Mouse (Mus musculus): ENCODE data around the gene Trim66. TPM values are rescaled to one million over a fixed set of nuclear protein-coding genes. Genes with fewer than 3 reads are reported as not detected.

Trim66 gene
- 1 to 10 TPM; 4.5 to 5.0 TPM for total RNA-seq (2021)

DNA sequence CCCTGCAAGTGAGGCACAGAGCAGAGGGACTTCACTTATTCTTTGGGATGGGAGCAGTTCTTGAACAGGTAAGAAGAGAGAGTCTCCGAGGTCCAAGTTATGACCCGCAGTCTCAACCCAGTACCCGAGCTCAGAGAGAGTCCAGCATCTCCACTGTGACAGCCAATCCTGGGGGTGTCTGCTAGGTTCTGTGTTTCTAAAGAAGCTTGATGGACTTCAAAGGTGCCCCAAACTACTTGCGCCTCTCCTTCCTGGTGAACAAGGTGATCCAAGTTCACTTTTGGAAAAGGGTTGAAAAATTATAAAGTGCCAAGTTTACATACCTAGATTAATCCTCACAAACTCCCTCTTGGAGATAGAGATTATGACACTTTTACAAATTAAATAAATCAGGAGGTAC, at the start of gene Trim66:
Gene Trim66, minus strand, starts transcription at position 101 of the 400 bp plus-strand sequence.
- DNase-seq (ENCODE audit: extremely low spot score in 1 of 2, low spot score in 1 of 2): no peak

- no peak for DNase-seq (ENCODE audit: extremely low spot score in 1 of 2, low spot score in 1 of 2)
Observed at GRCm38 (mm10) chr7:109546726-109547125, 38.8 kb upstream of the Trim66 start.

DNA sequence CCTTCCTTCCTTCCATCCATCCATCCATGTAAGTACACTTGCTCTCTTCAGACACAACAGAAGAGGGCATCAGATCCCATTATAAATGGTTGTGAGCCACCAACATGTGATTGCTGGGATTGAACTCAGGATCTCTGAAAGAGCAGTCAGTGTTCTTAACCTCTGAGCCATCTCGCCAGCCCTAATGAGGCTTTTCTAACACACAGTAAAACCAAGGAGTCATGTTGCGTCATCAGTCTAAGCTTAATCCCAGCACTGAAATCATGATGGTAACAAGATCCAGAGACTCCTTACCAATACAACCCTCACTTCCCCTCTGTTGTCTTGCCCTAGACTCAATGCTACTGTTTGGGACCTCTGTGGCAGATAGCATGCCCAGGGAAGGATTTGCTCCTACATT, 38.3 kb upstream of the Trim66 start:
- DNase-seq (ENCODE audit: extremely low spot score in 1 of 2, low spot score in 1 of 2): no peak

- no peak for DNase-seq (ENCODE audit: extremely low spot score in 1 of 2, low spot score in 1 of 2)
Observed at GRCm38 (mm10) chr7:109545255-109545993, 37.5 kb upstream of the Trim66 start.

GRCm38 (mm10) chr7:109544792-109545191, 36.9 kb upstream of the Trim66 start:
- no peak for DNase-seq (ENCODE audit: extremely low spot score in 1 of 2, low spot score in 1 of 2)

GRCm38 (mm10) chr7:109542364-109542628, 34.4 kb upstream of the Trim66 start:
- DNase-seq (ENCODE audit: extremely low spot score in 1 of 2, low spot score in 1 of 2): no peak

DNA sequence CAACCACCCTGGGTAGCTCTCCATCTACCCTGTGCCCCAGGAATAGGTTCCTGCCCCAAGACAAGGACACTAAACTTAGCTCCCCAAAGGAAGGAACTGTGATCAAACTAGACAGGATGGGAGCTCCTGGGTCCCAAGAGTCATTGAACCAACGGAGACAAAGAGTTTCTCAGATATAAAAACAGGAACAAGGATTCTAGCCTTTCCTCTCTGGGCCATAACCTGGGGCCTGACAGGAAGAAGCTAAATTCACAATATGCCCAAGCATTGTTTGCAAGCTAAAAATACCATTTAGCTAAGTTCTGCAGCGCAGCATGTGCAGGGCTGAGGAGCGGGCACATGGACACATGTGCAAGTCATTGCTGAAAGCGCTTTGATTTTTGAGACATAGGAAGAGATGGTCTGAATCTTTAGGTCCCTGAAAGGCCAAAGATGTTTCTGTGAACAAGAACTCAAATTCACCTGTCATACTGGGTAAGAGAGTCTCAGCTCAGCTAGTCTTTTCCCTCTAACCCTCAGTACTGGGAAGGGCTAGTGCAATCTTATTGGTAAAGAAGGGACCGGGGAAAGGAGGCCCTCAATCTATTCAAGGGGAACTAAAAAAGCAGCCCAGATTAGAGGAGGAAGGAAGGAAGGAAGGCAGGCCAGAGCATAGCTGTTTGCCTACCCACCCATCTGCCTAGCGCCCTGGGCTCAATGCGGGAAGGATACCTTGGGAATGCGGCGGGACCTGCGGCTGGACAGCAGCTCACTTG, 33.9 kb upstream of the Trim66 start:
- no peak for DNase-seq (ENCODE audit: extremely low spot score in 1 of 2, low spot score in 1 of 2)

DNA sequence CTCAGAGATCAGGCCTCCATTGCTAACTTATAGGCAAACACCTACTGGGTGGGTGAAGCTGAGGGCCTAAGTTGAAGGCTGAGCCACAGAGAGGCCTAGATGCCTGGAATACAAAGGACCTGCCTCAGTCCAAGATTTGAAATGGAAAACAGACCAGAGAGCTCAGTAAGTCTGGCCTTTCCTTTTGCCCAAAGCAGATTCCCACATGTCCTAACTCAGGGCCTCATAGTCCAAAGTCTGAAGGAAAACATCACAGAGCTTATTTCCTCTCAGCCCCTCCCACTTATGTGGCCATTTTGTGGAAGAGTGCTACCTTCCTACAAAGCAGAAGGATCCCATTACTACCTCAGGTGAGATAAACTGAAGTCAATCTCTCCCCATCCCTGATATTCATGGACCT, 33.0 kb upstream of the Trim66 start:
- no peak for DNase-seq (ENCODE audit: extremely low spot score in 1 of 2, low spot score in 1 of 2)

GRCm38 (mm10) chr7:109536451-109536946, 28.6 kb upstream of the Trim66 start:
- DNase-seq (ENCODE audit: extremely low spot score in 1 of 2, low spot score in 1 of 2): peak in 1 of 2 experiments; percentile 54

GRCm38 (mm10) chr7:109534921-109535320, 27.0 kb upstream of the Trim66 start:
- no peak for DNase-seq (ENCODE audit: extremely low spot score in 1 of 2, low spot score in 1 of 2)

DNA sequence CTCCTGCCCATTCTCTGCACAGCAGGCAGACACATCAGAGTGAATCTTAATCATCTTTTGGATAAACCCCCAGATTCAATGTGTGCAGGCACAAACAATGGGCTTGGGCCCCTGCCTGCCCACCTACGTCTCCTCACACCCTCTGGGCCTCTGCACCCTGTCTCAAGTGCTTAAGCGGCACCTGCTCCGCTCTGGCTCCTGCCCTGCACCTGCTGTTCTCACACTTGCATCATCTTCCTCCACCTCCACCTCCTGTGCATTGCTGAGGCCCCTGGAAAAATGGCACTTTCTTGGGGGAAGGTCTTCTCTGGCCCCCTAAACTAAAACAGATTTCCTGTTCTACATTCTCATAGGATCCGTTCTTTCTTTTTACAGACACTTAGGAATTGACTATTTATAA, 26.0 kb upstream of the Trim66 start:
- no peak for DNase-seq (ENCODE audit: extremely low spot score in 1 of 2, low spot score in 1 of 2)

DNA sequence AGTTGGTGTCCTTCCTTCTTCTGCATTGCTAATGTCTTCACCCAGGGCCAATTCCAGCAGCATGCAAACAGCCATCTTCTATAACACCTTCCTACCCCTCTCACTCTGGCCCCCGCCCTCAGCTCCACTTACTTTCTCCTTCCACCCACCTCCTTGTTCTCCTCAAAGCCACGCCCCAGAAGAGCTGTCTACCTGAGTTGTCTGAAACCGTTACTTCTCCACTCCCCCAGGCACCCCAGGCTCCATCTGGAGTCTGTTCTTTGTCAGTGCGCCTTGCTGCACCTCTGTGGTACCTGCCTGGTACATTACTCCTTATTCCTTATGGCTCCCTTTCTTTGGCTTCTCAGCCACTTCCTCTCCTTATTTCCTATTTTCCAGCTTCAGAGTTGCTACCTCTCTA, 25.2 kb upstream of the Trim66 start:
- no peak for DNase-seq (ENCODE audit: extremely low spot score in 1 of 2, low spot score in 1 of 2)

- no peak for DNase-seq (ENCODE audit: extremely low spot score in 1 of 2, low spot score in 1 of 2)
Observed at GRCm38 (mm10) chr7:109532691-109533090, 24.8 kb upstream of the Trim66 start.

GRCm38 (mm10) chr7:109531501-109531900, 23.6 kb upstream of the Trim66 start:
- DNase-seq (ENCODE audit: extremely low spot score in 1 of 2, low spot score in 1 of 2): no peak

DNA sequence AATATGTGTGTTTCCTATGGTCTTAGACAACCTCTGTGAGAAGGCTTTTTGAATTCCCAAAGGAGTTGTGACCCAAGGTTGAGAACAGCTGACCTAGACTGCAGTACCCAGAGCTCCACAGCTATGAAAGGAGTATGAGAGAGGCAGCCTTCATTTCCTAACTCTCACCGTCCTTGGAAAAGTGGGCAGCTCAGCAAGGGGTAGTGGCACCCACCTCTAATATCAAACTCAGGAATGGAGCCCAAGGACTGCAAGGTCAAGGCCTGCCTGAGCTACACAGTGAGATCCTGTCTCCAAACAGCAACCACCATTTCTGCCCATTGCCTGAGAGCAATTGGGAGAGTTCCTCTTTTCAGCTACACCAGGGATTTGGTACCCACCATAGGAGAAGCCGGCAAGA, 21.8 kb upstream of the Trim66 start:
- DNase-seq (ENCODE audit: extremely low spot score in 1 of 2, low spot score in 1 of 2): no peak

DNA sequence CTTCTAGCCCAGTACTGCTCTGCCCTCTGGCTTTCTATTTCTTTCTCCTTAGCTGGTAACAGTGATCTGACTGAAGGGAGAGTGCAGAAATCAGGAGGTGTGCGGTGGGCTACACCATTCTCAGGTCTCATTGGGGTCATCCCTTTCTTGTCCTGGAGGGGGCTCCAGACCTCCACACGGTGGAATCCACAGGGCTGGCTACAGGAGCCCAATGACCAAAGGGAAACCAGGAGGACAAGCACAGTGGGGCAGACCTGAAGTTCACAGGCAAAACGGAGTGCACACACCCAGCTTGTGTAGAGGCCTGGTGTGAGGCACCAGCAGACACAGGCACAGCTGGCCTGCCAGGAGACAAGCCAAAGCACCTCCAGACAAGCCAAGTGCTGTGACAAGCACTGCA, 20.4 kb upstream of the Trim66 start:
- peak in 1 of 2 experiments; percentile 53 for DNase-seq (ENCODE audit: extremely low spot score in 1 of 2, low spot score in 1 of 2)

DNA sequence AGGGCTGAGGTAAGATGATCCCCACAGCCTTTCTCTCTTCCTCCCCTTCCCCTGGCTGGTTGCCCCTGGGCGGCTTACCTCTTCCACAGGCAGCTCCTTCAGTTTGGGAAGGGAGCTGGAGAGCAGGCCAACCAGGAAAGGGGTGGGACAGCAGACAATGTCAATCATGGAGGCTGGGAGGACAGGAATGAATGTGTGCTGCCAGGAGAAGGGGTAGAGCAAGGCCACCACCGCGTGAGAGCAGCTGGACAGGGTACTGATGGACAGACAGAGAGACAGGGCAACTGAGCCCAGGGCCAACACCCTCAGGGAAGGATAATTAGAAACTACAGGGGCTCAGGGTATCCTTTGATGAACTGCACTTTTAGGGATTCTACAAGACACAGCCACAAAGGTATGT, 19.6 kb upstream of the Trim66 start:
- no peak for DNase-seq (ENCODE audit: extremely low spot score in 1 of 2, low spot score in 1 of 2)

- DNase-seq (ENCODE audit: extremely low spot score in 1 of 2, low spot score in 1 of 2): no peak
Observed at GRCm38 (mm10) chr7:109525740-109526663, 18.1 kb upstream of the Trim66 start.

- no peak for DNase-seq (ENCODE audit: extremely low spot score in 1 of 2, low spot score in 1 of 2)
Observed at GRCm38 (mm10) chr7:109524763-109525162, 16.8 kb upstream of the Trim66 start.

GRCm38 (mm10) chr7:109524442-109524744, 16.5 kb upstream of the Trim66 start:
- DNase-seq (ENCODE audit: extremely low spot score in 1 of 2, low spot score in 1 of 2): no peak
